Comparison of ENCODE assay signal across 8 mouse cellular contexts in the genomic region with DNA sequence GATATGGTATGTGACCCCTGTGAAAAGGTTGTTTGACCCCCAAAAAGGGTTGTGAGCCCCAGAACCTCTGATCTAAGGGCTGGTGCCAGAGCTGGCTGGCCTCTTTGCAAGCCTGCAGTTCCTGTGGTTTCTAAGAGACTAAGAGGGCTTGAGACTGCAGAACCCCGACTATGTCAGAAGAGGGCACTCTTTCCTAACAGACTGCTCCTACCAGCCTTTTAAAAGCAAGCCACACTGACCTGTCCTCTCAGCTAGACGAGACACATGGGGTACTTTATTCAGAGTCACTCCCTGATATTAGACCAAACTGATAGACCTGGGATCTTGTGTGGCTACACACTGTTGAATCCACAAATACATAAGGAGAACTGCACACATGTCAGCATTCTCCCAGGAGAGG. TPM values are rescaled to one million over a fixed set of nuclear protein-coding genes. Genes with fewer than 3 reads are reported as not detected.
DNase-seq lines count a peak whose midpoint lies in the region; ATAC-seq and TF ChIP-seq lines count a peak whose summit lies in the region.
"Had no signal": no experiment of that assay in that cellular context is flagged by ENCODE, and none has a peak within 500 bp of the region (broad histone marks: within the 10 kb centered on the region; RNA-seq: fewer than 3 reads in every experiment).

No protein-coding gene starts in this region.

- ATAC-seq in lung, embryonic 14.5 days (ENCODE audit: insufficient read depth): peak; percentile 49; the same call in 1 of the 2 replicates

- TF ChIP-seq CTCF in lung, embryonic 14.5 days (IDR thresholded peaks at IDR 0.05; ENCODE audit: low read depth): peak; percentile 73

- H3K4me2 ChIP-seq in lung, embryonic 14.5 days: no peak overlapping the region
- H3K4me2 ChIP-seq: hindbrain, embryonic 15.5 days had no signal

- H3K27ac ChIP-seq in lung, embryonic 14.5 days (ENCODE audit: low read depth): no peak overlapping the region
- H3K27ac ChIP-seq: hindbrain, embryonic 15.5 days had no signal

- H3K4me1 ChIP-seq in lung, embryonic 14.5 days (ENCODE audit: insufficient read depth): no peaks in the 10 kb centered on the region
- H3K4me1 ChIP-seq: hindbrain, embryonic 15.5 days had no signal

- peak; percentile 25 for DNase-seq in ovary, postnatal 14 days (ENCODE audit: low spot score)
- no peak for DNase-seq in ovary, adult 18-20 months (ENCODE audit: low spot score)
- DNase-seq in adrenal gland, adult 8-10 months: peak; percentile 2
- peak; percentile 47 for DNase-seq in embryo, embryonic 9.5 days (ENCODE audit: extremely low spot score)
- peak; percentile 13 to 26 for DNase-seq in kidney, adult 8-10 months
- peak; percentile 81 for DNase-seq in lung, embryonic 14.5 days
- peak; percentile 19 for DNase-seq in right cerebral cortex, postnatal 4 days

- H3K27me3 ChIP-seq in lung, embryonic 14.5 days (ENCODE audit: insufficient read depth, low read length): no peaks in the 10 kb centered on the region
- H3K27me3 ChIP-seq: hindbrain, embryonic 15.5 days had no signal

- no peaks in the 10 kb centered on the region for H3K36me3 ChIP-seq in lung, embryonic 14.5 days (ENCODE audit: insufficient read depth)
- H3K36me3 ChIP-seq: hindbrain, embryonic 15.5 days had no signal

- no peak overlapping the region for H3K9ac ChIP-seq in lung, embryonic 14.5 days
- H3K9ac ChIP-seq: hindbrain, embryonic 15.5 days had no signal

- H3K9me3 ChIP-seq in lung, embryonic 14.5 days (ENCODE audit: low read depth, low read length): no peaks in the 10 kb centered on the region
- H3K9me3 ChIP-seq: hindbrain, embryonic 15.5 days had no signal

- WGBS in lung, embryonic 14.5 days: 0% methylated on average over 2 of the region's 2 CpGs

- H3K4me3 ChIP-seq in lung, embryonic 14.5 days (ENCODE audit: low read depth, low read length): no peak overlapping the region
- H3K4me3 ChIP-seq: hindbrain, embryonic 15.5 days had no signal

RNA-seq across cellular contexts. Expression of a gene that starts 19.9 kb away (rescaled TPM):
- 1 to 10 TPM; 1.3 to 6.1 (median 3.3) TPM for total RNA-seq in adrenal gland, adult 8-10 months (2022)
- polyA plus RNA-seq in lung, embryonic 14.5 days (2014; fragmentation: Nextera tagmentation; extraction: Ambion mirVana): 11.0 and 11.1 TPM in 2 replicates
